Mouse (Mus musculus) hindbrain, embryonic 13.5 days (tissue): ENCODE measurements around the gene Chst11. TPM values are rescaled to one million over a fixed set of nuclear protein-coding genes. Genes with fewer than 3 reads are reported as not detected.

Experiments
- ATAC-seq: fragments of 200-750 bp; cut with Nextera tagmentation; 2 replicates; pipeline ENCODE4 v1.8.0; 2017; ENCODE audit warnings: moderate TSS enrichment; ENCODE audit not compliant: low FRiP score
- H3K27ac ChIP-seq: fragments of 300-500 bp; sonication (generic); 2 replicates; pipeline ENCODE4 v1.5.1; 2015; ENCODE audit warnings: inconsistent platforms, mild to moderate bottlenecking, moderate library complexity
- H3K27me3 ChIP-seq: fragments of 300-500 bp; sonication (generic); 2 replicates; pipeline ENCODE4 v1.6.1; 2015; ENCODE audit warnings: mild to moderate bottlenecking, inconsistent platforms
- H3K36me3 ChIP-seq: fragments of 300-500 bp; sonication (generic); 2 replicates; pipeline ENCODE4 v1.6.1; 2015; ENCODE audit warnings: mild to moderate bottlenecking, inconsistent platforms
- H3K4me1 ChIP-seq: fragments of 300-500 bp; sonication (generic); replicated peaks from 2 replicates; pipeline ENCODE4 v1.6.1; 2015; ENCODE audit warnings: inconsistent platforms
- H3K4me2 ChIP-seq: fragments of 300-500 bp; sonication (generic); 2 replicates; pipeline ENCODE4 v1.6.1; 2015; ENCODE audit warnings: inconsistent platforms, mild to moderate bottlenecking, moderate library complexity
- H3K4me3 ChIP-seq: fragments of 300-500 bp; sonication (generic); 2 replicates; pipeline ENCODE4 v1.5.1; 2015; ENCODE audit warnings: mild to moderate bottlenecking, inconsistent platforms
- H3K9ac ChIP-seq: fragments of 300-500 bp; sonication (generic); 2 replicates; pipeline ENCODE4 v1.6.1; 2015; ENCODE audit warnings: mild to moderate bottlenecking, inconsistent platforms
- H3K9me3 ChIP-seq: fragments of 300-500 bp; sonication (generic); 2 replicates; pipeline ENCODE4 v1.6.1; 2016; ENCODE audit warnings: inconsistent platforms
- WGBS: fragments of 180-500 bp; shearing (Covaris S2); methylation state at CpG from one replicate; pipeline ENCODE4 v1.1.7; 2015; 5-methylcytosine and 5-hydroxymethylcytosine counted together
- polyA plus RNA-seq: library from polyadenylated mRNA; unstranded; fragments of >200 nt; fragmentation: Nextera tagmentation; extraction: Ambion mirVana; gene quantifications from 2 replicates; pipeline ENCODE4 v1.2.1, GENCODE M21; 2015

The Chst11 gene
- polyA plus RNA-seq, 1 experiment from 2014 or later: 2.7 TPM

- no peak overlapping the region for H3K27ac ChIP-seq
- no peak overlapping the region for H3K9ac ChIP-seq
- WGBS: 77% methylated on average over 6 of the region's 6 CpGs
- no peaks in the 10 kb centered on the region for H3K36me3 ChIP-seq
- H3K9me3 ChIP-seq: no peaks in the 10 kb centered on the region
- no peak overlapping the region for H3K4me3 ChIP-seq
- peaks cover 13% of the 10 kb centered on the region for H3K4me1 ChIP-seq
- H3K27me3 ChIP-seq: no peaks in the 10 kb centered on the region
- no peak for ATAC-seq
- H3K4me2 ChIP-seq: no peak overlapping the region
Measured at GRCm38 (mm10) chr10:82997460-82997859, 12.2 kb downstream of the Chst11 start.

GRCm38 (mm10) chr10:83000169-83000568 is 14.9 kb downstream of the Chst11 start:
- Histone ChIP-seq H3K4me3 (no peak overlapping the region), H3K27ac (no peak overlapping the region), H3K4me1 (peaks cover 5% of the 10 kb centered on the region; the same call in 1 of the 2 replicates), H3K9ac (no peak overlapping the region), H3K27me3 (no peaks in the 10 kb centered on the region), H3K9me3 (no peaks in the 10 kb centered on the region), H3K36me3 (no peaks in the 10 kb centered on the region), H3K4me2 (no peak overlapping the region)
- ATAC-seq: no peak
- 88% methylated on average over 5 of the region's 5 CpGs for WGBS

- Histone ChIP-seq H3K27me3 (no peaks in the 10 kb centered on the region), H3K4me1 (peaks cover 5% of the 10 kb centered on the region; the same call in 1 of the 2 replicates), H3K4me2 (no peak overlapping the region), H3K9ac (no peak overlapping the region), H3K9me3 (no peaks in the 10 kb centered on the region), H3K27ac (no peak overlapping the region), H3K4me3 (no peak overlapping the region), H3K36me3 (no peaks in the 10 kb centered on the region)
- ATAC-seq: no peak
- WGBS: 98% methylated on average over 2 of the region's 2 CpGs
Measured at GRCm38 (mm10) chr10:83000721-83001120, 15.4 kb downstream of the Chst11 start.

GRCm38 (mm10) chr10:83003899-83004298 is 18.6 kb downstream of the Chst11 start:
- Histone ChIP-seq H3K9ac (no peak overlapping the region), H3K27me3 (no peaks in the 10 kb centered on the region), H3K9me3 (peaks cover 4% of the 10 kb centered on the region; the same call in 1 of the 2 replicates), H3K4me1 (peaks cover 2% of the 10 kb centered on the region; the same call in 1 of the 2 replicates), H3K27ac (no peak overlapping the region), H3K4me3 (no peak overlapping the region), H3K36me3 (peaks cover 13% of the 10 kb centered on the region), H3K4me2 (no peak overlapping the region)
- no peak for ATAC-seq
- 94% methylated on average over 7 of the region's 7 CpGs for WGBS

GRCm38 (mm10) chr10:83004389-83004788 is 19.1 kb downstream of the Chst11 start:
- Histone ChIP-seq H3K27me3 (no peaks in the 10 kb centered on the region), H3K9ac (no peak overlapping the region), H3K4me2 (no peak overlapping the region), H3K27ac (no peak overlapping the region), H3K4me3 (no peak overlapping the region), H3K4me1 (peaks cover 6% of the 10 kb centered on the region; the same call in 1 of the 2 replicates), H3K9me3 (peaks cover 4% of the 10 kb centered on the region; the same call in 1 of the 2 replicates), H3K36me3 (peaks cover 13% of the 10 kb centered on the region)
- 81% methylated on average over 9 of the region's 9 CpGs for WGBS
- ATAC-seq: no peak

- Histone ChIP-seq H3K4me3 (no peak overlapping the region), H3K9me3 (peaks cover 4% of the 10 kb centered on the region; the same call in 1 of the 2 replicates), H3K36me3 (peaks cover 13% of the 10 kb centered on the region), H3K9ac (no peak overlapping the region), H3K4me2 (no peak overlapping the region), H3K27ac (no peak overlapping the region), H3K4me1 (peaks cover 6% of the 10 kb centered on the region; the same call in 1 of the 2 replicates), H3K27me3 (no peaks in the 10 kb centered on the region)
- ATAC-seq: no peak
- 92% methylated on average over 4 of the region's 4 CpGs for WGBS
Measured at GRCm38 (mm10) chr10:83005003-83005402, 19.7 kb downstream of the Chst11 start.

- peaks cover 13% of the 10 kb centered on the region for H3K36me3 ChIP-seq
- H3K9ac ChIP-seq: no peak overlapping the region
- no peak overlapping the region for H3K4me2 ChIP-seq
- no peaks in the 10 kb centered on the region for H3K27me3 ChIP-seq
- peaks cover 6% of the 10 kb centered on the region; the same call in 1 of the 2 replicates for H3K4me1 ChIP-seq
- WGBS: 89% methylated on average over 8 of the region's 8 CpGs
- no peak overlapping the region for H3K27ac ChIP-seq
- ATAC-seq: no peak
- no peak overlapping the region for H3K4me3 ChIP-seq
- H3K9me3 ChIP-seq: peaks cover 4% of the 10 kb centered on the region; the same call in 1 of the 2 replicates
Measured at GRCm38 (mm10) chr10:83006258-83006657, 21.0 kb downstream of the Chst11 start.

- Histone ChIP-seq H3K4me2 (no peak overlapping the region), H3K4me1 (peaks cover 24% of the 10 kb centered on the region), H3K27me3 (no peaks in the 10 kb centered on the region), H3K36me3 (no peaks in the 10 kb centered on the region), H3K27ac (no peak overlapping the region), H3K4me3 (no peak overlapping the region), H3K9ac (no peak overlapping the region), H3K9me3 (no peaks in the 10 kb centered on the region)
- ATAC-seq: no peak
- 91% methylated on average over 4 of the region's 4 CpGs for WGBS
Measured at GRCm38 (mm10) chr10:83013984-83014383, 28.7 kb downstream of the Chst11 start.

GRCm38 (mm10) chr10:83015919-83016318 is 30.6 kb downstream of the Chst11 start:
- H3K27me3 ChIP-seq: no peaks in the 10 kb centered on the region
- H3K9me3 ChIP-seq: no peaks in the 10 kb centered on the region
- no peak overlapping the region for H3K4me2 ChIP-seq
- no peak overlapping the region for H3K4me3 ChIP-seq
- no peak overlapping the region for H3K9ac ChIP-seq
- 91% methylated on average over 3 of the region's 3 CpGs for WGBS
- H3K4me1 ChIP-seq: peaks cover 39% of the 10 kb centered on the region
- no peaks in the 10 kb centered on the region for H3K36me3 ChIP-seq
- ATAC-seq: no peak
- H3K27ac ChIP-seq: no peak overlapping the region

- no peaks in the 10 kb centered on the region for H3K27me3 ChIP-seq
- ATAC-seq: no peak
- no peak overlapping the region for H3K9ac ChIP-seq
- H3K4me3 ChIP-seq: no peak overlapping the region
- H3K9me3 ChIP-seq: no peaks in the 10 kb centered on the region
- no peaks in the 10 kb centered on the region for H3K36me3 ChIP-seq
- H3K27ac ChIP-seq: no peak overlapping the region
- 87% methylated on average over 13 of the region's 13 CpGs for WGBS
- no peak overlapping the region for H3K4me2 ChIP-seq
- peaks cover 47% of the 10 kb centered on the region for H3K4me1 ChIP-seq
Measured at GRCm38 (mm10) chr10:83016779-83017178, 31.5 kb downstream of the Chst11 start.

- Histone ChIP-seq H3K4me2 (no peak overlapping the region), H3K27ac (peak overlapping the region; percentile 48), H3K4me3 (no peak overlapping the region), H3K36me3 (no peaks in the 10 kb centered on the region), H3K9me3 (no peaks in the 10 kb centered on the region), H3K27me3 (no peaks in the 10 kb centered on the region), H3K9ac (no peak overlapping the region), H3K4me1 (peaks cover 46% of the 10 kb centered on the region)
- ATAC-seq: no peak
- WGBS: 72% methylated on average over 21 of the region's 21 CpGs
Measured at GRCm38 (mm10) chr10:83017760-83018498, 32.6 kb downstream of the Chst11 start.

- Histone ChIP-seq H3K4me1 (peaks cover 46% of the 10 kb centered on the region), H3K9ac (no peak overlapping the region), H3K36me3 (no peaks in the 10 kb centered on the region), H3K4me3 (no peak overlapping the region), H3K9me3 (no peaks in the 10 kb centered on the region), H3K27ac (no peak overlapping the region), H3K27me3 (no peaks in the 10 kb centered on the region), H3K4me2 (no peak overlapping the region)
- no peak for ATAC-seq
- WGBS: 75% methylated on average over 4 of the region's 5 CpGs
Measured at GRCm38 (mm10) chr10:83018521-83018920, 33.2 kb downstream of the Chst11 start.
